Mouse (Mus musculus) stomach, embryonic 15.5 days (tissue): ENCODE measurements at regions not wholly inside any gene's neighbourhood (a gene's known extent, or its start where the extent isn't known, plus 50 kb on each side); places are given as distances from the start of the nearest gene placed in this dataset.

ENCODE experiments used
- ATAC-seq: fragments of 200-750 bp; cut with Nextera tagmentation; 2 replicates; pipeline ENCODE4 v1.8.0; 2017; ENCODE audit warnings: low read depth, moderate number of reproducible peaks, moderate TSS enrichment; ENCODE audit not compliant: insufficient read depth, low FRiP score
- H3K27ac ChIP-seq: fragments of 300-500 bp; sonication (generic); 2 replicates; pipeline ENCODE4 v1.5.1; 2015; ENCODE audit warnings: mild to moderate bottlenecking, inconsistent platforms
- H3K27me3 ChIP-seq: fragments of 300-500 bp; sonication (generic); replicated peaks from 2 replicates; pipeline ENCODE4 v1.6.1; 2015; ENCODE audit warnings: inconsistent platforms
- H3K36me3 ChIP-seq: fragments of 300-500 bp; sonication (generic); 2 replicates; pipeline ENCODE4 v1.6.1; 2015; ENCODE audit warnings: inconsistent platforms
- H3K4me1 ChIP-seq: fragments of 300-500 bp; sonication (generic); 2 replicates; pipeline ENCODE4 v1.6.1; 2015; ENCODE audit warnings: inconsistent platforms
- H3K4me2 ChIP-seq: fragments of 300-500 bp; sonication (generic); 2 replicates; pipeline ENCODE4 v1.6.1; 2015; ENCODE audit warnings: mild to moderate bottlenecking, inconsistent platforms
- H3K4me3 ChIP-seq: fragments of 300-500 bp; sonication (generic); replicated peaks from 2 replicates; pipeline ENCODE4 v1.5.1; 2015; ENCODE audit warnings: inconsistent platforms
- H3K9ac ChIP-seq: fragments of 300-500 bp; sonication (generic); 2 replicates; pipeline ENCODE4 v1.6.1; 2015; ENCODE audit warnings: inconsistent platforms
- H3K9me3 ChIP-seq: fragments of 300-500 bp; sonication (generic); 2 replicates; pipeline ENCODE4 v1.6.1; 2016; ENCODE audit warnings: inconsistent platforms
- WGBS: fragments of 180-500 bp; shearing (Covaris S2); methylation state at CpG from one replicate; pipeline ENCODE4 v1.1.7; 2015; 5-methylcytosine and 5-hydroxymethylcytosine counted together

DNA sequence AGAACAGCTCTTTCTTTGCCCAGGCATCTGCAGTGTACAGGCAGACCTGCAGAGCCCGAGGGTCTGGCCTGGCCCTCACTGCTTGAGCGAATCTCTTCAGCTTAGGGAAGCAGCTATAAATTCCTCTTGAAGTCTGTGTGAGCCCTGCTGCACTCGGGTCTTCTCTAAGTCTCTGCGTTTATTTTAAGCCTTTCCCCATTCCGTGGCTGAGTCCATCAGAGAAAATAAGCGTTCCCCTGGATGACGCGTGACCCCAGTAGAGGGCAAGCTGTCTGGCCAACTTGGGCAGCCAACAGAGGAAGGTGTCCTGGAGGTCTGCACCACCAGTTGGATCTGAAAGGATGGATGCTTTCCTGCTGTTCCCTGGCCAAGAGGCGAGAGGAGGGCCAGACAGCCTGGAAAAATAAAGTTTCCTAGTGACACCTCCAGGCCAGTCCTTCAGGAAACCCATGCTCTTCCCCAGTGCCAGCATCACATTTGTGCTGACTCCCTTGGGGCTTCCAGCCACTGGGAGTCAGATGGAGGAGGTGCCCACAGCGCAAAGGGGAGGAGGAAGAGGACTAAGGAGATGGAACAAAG is 213.9 kb upstream of the Tle3 start:
- Histone ChIP-seq H3K4me1 (peaks cover 24% of the 10 kb centered on the region), H3K27ac (peak overlapping the region; percentile 62; the same call in 1 of the 2 replicates), H3K27me3 (0 out of 2 replicates have a peak, but pooled peaks cover 3% of the 10 kb centered on the region), H3K9ac (no peak overlapping the region), H3K9me3 (no peaks in the 10 kb centered on the region), H3K36me3 (no peaks in the 10 kb centered on the region), H3K4me3 (no peak overlapping the region), H3K4me2 (no peak overlapping the region)
- 39% methylated on average over 10 of the region's 10 CpGs for WGBS
- ATAC-seq: 0 out of 2 replicates have a peak, but pooled peaks have one; percentile 14

- Histone ChIP-seq H3K9me3 (no peaks in the 10 kb centered on the region), H3K4me1 (peaks cover 29% of the 10 kb centered on the region), H3K27me3 (no peaks in the 10 kb centered on the region), H3K4me3 (no peak overlapping the region), H3K36me3 (no peaks in the 10 kb centered on the region), H3K27ac (peak overlapping the region; percentile 35; the same call in 1 of the 2 replicates), H3K9ac (no peak overlapping the region), H3K4me2 (no peak overlapping the region)
- WGBS: 83% methylated on average over 2 of the region's 2 CpGs
- no peak for ATAC-seq
Measured at GRCm38 (mm10) chr9:61159159-61159558, 213.0 kb upstream of the Tle3 start.

GRCm38 (mm10) chr9:61159616-61160015 is 212.6 kb upstream of the Tle3 start:
- Histone ChIP-seq H3K27me3 (no peaks in the 10 kb centered on the region), H3K4me2 (no peak overlapping the region), H3K9me3 (no peaks in the 10 kb centered on the region), H3K4me1 (peaks cover 34% of the 10 kb centered on the region), H3K4me3 (no peak overlapping the region), H3K27ac (no peak overlapping the region), H3K9ac (no peak overlapping the region), H3K36me3 (no peaks in the 10 kb centered on the region)
- WGBS: 73% methylated on average over 10 of the region's 10 CpGs
- no peak for ATAC-seq

DNA sequence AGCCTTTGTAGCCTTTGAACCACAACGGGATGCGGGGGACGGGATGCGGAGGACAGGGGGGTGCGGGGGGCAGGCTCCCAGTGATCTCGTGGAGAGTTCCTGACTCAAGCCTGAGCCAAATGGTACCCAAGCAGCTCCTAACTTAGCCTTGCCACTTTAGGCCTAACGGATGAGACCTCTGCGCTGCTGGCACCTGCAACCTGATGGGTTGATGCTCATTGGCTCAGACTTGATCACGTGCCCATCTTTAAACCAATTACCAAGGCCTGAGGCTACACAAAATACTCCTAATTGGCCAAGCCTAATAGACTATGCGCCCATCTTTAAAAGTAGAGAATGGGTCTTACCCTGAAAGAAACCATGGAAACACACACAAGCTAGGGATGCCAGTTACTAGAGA is 209.3 kb upstream of the Tle3 start:
- no peak overlapping the region for H3K4me3 ChIP-seq
- peaks cover 54% of the 10 kb centered on the region for H3K4me1 ChIP-seq

GRCm38 (mm10) chr9:61163671-61164288 is 208.4 kb upstream of the Tle3 start:
- Histone ChIP-seq H3K27ac (peak overlapping the region; percentile 89), H3K4me1 (peaks cover 49% of the 10 kb centered on the region), H3K9ac (no peak overlapping the region), H3K9me3 (no peaks in the 10 kb centered on the region), H3K4me2 (no peak overlapping the region), H3K4me3 (no peak overlapping the region), H3K27me3 (no peaks in the 10 kb centered on the region), H3K36me3 (no peaks in the 10 kb centered on the region)
- 24% methylated on average over 19 of the region's 19 CpGs for WGBS
- ATAC-seq: no peak

More for the DNA sequence above, 209.3 kb upstream of the Tle3 start:
- Histone ChIP-seq H3K36me3 (no peaks in the 10 kb centered on the region), H3K27ac (no peak overlapping the region), H3K27me3 (no peaks in the 10 kb centered on the region), H3K9ac (no peak overlapping the region), H3K9me3 (no peaks in the 10 kb centered on the region), H3K4me2 (no peak overlapping the region)
- no peak for ATAC-seq
- 84% methylated on average over 10 of the region's 10 CpGs for WGBS

DNA sequence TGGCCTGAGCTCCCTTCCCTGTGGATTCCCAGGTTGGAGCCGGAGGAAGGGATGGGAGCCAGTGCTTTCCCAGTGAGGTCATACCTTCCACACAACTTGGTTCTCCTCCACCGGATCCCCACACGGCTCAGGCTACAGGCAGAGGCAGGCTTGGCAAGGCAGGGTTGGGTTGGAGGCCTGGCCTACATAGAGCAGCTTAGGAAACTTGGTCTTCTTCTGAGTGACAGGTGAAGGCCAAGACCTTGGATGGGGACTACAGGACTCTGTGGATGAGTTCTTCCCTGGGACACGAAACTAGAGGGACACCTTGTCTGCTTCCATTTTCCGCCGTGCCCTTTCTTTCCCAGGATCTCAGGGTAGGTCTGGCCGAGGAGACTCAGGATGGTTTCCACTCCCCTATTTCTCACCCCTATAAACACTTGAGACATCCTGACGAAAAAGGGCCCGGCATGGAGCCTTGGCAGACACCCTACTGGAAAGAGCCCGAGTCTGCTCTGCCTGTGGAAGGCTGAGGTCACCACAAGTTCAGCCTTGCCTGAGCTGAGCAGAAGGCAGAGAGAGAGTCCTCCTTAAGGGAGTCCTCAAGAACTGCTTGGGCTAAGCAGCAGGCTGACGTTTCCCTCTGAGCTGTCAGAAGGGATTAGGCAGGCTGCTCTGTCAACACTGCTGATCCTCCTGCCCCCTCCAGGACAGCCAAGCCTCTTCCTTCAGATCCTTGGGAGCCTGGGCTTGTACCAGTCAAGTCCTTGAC is 207.5 kb upstream of the Tle3 start:
- Histone ChIP-seq H3K4me3 (no peak overlapping the region), H3K36me3 (no peaks in the 10 kb centered on the region), H3K27ac (peak overlapping the region; percentile 89), H3K9me3 (no peaks in the 10 kb centered on the region), H3K4me1 (peaks cover 55% of the 10 kb centered on the region), H3K9ac (no peak overlapping the region), H3K4me2 (peak overlapping the region; percentile 13; the same call in 1 of the 2 replicates), H3K27me3 (no peaks in the 10 kb centered on the region)
- ATAC-seq: peak; percentile 78
- 28% methylated on average over 11 of the region's 11 CpGs for WGBS

GRCm38 (mm10) chr9:61166115-61166514 is 206.1 kb upstream of the Tle3 start:
- 56% methylated on average over 2 of the region's 2 CpGs for WGBS
- Histone ChIP-seq H3K4me2 (no peak overlapping the region), H3K4me3 (no peak overlapping the region), H3K4me1 (peaks cover 55% of the 10 kb centered on the region), H3K9me3 (no peaks in the 10 kb centered on the region), H3K36me3 (no peaks in the 10 kb centered on the region), H3K27ac (peak overlapping the region; percentile 84), H3K27me3 (no peaks in the 10 kb centered on the region), H3K9ac (no peak overlapping the region)
- no peak for ATAC-seq

DNA sequence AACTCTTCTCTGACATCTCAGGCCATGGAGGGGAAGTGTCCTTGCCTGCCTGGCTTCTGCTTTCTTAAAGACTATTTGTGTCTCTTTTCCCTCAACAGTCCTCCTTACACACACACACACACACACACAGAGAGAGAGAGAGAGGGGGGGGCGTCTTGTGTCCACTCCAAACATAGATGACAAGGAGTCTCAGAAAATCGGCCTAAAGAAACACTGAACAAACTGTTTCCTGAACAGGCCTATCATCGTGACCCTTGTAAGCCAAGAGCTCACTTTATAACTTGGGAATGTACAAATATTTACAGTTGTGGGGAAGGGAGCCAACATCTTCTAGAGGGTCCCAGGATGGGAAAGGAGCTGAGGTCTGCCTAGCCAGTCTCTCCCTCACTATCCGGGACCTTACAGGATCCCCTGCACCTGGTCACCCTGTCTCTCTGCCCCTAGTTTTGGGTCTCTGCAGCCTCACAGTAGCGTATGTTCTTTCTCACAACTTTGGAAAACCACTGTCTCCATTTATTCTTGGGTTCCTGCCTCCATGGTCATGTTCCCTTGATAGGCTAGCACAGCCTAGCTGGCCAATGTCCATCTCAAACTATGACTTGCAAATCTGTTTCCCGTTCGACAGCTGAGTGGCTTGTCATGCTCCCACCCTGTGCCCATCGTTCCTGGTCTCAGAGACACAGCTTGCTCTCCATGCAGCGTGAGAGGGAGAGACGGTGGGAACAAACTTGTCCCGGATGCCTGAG is 204.9 kb upstream of the Tle3 start:
- Histone ChIP-seq H3K9me3 (no peaks in the 10 kb centered on the region), H3K27me3 (no peaks in the 10 kb centered on the region), H3K4me2 (0 out of 2 replicates have a peak overlapping the region, but pooled peaks have one; percentile 3), H3K4me1 (peaks cover 54% of the 10 kb centered on the region), H3K27ac (peak overlapping the region; percentile 84), H3K36me3 (no peaks in the 10 kb centered on the region), H3K4me3 (no peak overlapping the region), H3K9ac (no peak overlapping the region)
- 35% methylated on average over 11 of the region's 11 CpGs for WGBS
- peak; percentile 11; the same call in 1 of the 2 replicates for ATAC-seq

DNA sequence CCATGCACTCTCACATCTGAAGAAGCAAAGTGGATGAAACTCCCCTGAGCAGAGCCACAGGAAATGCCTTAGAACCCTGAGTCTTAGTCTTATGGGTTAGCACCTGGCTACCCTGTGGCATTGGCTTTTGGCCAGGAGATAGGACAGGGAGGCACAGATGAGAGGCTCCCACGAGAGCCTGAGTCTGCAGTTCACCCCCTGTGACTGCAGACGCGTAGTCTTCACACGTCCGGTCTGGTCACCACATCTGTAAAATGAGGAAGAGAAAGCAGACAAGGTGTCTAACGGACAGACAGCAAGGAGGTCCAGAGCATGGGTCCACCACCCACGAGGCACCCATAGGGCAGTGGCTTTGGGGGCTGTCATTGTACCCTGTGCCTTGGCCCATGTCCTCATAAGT is 203.2 kb upstream of the Tle3 start:
- H3K4me2 ChIP-seq: no peak overlapping the region

GRCm38 (mm10) chr9:61169506-61170090 is 202.6 kb upstream of the Tle3 start:
- ATAC-seq: no peak
- Histone ChIP-seq H3K9ac (no peak overlapping the region), H3K36me3 (no peaks in the 10 kb centered on the region), H3K27ac (no peak overlapping the region), H3K9me3 (no peaks in the 10 kb centered on the region), H3K4me3 (no peak overlapping the region), H3K4me2 (no peak overlapping the region), H3K4me1 (peaks cover 34% of the 10 kb centered on the region), H3K27me3 (no peaks in the 10 kb centered on the region)
- 66% methylated on average over 9 of the region's 9 CpGs for WGBS

More for the DNA sequence above, 203.2 kb upstream of the Tle3 start:
- Histone ChIP-seq H3K27ac (no peak overlapping the region), H3K9me3 (no peaks in the 10 kb centered on the region), H3K36me3 (no peaks in the 10 kb centered on the region), H3K4me3 (no peak overlapping the region), H3K27me3 (no peaks in the 10 kb centered on the region), H3K4me1 (peaks cover 40% of the 10 kb centered on the region), H3K9ac (no peak overlapping the region)
- WGBS: 87% methylated on average over 7 of the region's 7 CpGs
- no peak for ATAC-seq

- H3K9ac ChIP-seq: no peak overlapping the region
- H3K4me3 ChIP-seq: no peak overlapping the region
- peaks cover 23% of the 10 kb centered on the region for H3K4me1 ChIP-seq
- no peaks in the 10 kb centered on the region for H3K9me3 ChIP-seq
- no peaks in the 10 kb centered on the region for H3K36me3 ChIP-seq
- no peak overlapping the region for H3K27ac ChIP-seq
- ATAC-seq: no peak
- 94% methylated on average over 6 of the region's 6 CpGs for WGBS
- H3K27me3 ChIP-seq: no peaks in the 10 kb centered on the region
- no peak overlapping the region for H3K4me2 ChIP-seq
Measured at GRCm38 (mm10) chr9:61170921-61171320, 201.2 kb upstream of the Tle3 start.
